Mouse (Mus musculus) neutrophil, adult 83 days (primary cell): ENCODE measurements around the gene Mob3b. TPM values are rescaled to one million over a fixed set of nuclear protein-coding genes. Genes with fewer than 3 reads are reported as not detected.

ENCODE experiments used
- total RNA-seq, 2 experiments: library from RNA; stranded (reverse); gene quantifications; one replicate each; pipeline ENCODE4 v1.2.4; 2023

Gene Mob3b
- total RNA-seq: 10 to 100 TPM; 17.2 to 19.5 TPM

DNA sequence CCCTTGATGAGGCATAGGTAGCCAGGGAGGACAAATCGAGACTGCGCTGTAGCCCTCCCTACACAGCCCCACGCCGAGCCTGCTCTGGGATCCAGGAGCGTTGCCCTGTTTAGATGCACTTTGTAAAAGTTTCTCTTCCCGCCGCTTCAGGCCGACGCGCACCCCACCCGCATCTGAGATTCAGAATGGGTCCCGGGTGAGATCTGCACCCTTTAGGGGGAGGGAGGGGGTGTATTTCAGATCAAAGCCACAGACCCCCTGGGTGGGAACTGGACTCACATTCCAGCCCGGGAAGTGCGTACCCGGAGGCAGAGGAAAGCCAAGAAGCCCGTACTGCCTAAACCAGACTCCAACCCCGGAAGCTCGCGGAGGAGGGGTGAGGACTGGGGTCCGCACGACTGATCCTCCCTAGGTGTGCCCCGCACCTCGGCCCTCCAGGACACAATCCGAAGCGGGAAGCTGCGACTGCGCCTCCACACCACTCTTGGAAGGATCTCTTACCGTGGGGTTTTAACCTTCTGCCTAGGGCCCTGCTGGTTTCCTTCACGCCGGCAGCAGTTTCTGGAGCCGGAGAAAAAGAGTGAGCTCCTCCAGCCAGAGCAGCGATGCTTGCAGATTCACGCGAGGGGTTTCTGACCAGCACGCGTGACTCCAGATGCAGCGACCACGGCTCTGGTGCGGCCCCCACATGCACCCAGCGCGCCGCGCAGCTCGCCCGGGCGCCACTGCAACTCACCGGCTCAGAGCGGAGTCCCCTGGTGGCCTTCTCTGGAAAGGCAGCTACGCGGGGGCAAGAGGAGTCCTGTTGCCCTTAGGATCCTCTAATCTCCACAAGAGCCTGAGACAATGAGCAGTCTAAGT is at the start of gene Mob3b:
Gene Mob3b, minus strand, starts transcription at position 734 of the 861 bp plus-strand sequence.

DNA sequence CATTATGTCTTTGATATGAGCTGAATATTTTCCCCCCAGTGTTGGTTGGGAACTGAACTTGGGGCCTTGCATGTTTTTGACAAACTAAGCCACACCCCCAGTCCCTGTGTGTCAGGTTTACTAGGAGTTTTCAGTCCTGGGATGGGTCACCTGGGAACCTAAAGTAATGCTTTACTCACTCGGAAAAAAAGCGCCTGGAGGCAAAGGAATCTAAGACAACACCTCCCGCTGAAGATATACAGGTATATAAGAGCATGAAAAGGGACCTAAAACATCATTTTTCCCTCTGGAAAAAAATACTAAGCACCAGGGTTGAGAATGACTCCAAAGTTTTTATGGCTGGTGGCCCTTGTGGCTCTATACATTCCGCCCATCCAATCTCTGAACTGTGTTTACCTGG is 5.5 kb downstream of the Mob3b start, which contains the start of gene Ifnk:
Gene Ifnk, plus strand, starts transcription at position 301 of the 400 bp plus-strand sequence.

Other genes starting within 250 kb of the Mob3b start
- not detected for gene Ifnk, start 5.4 kb downstream of the Mob3b start, total RNA-seq
- 10 to 100 TPM; 12.5 to 14.7 TPM for gene C9orf72, start 68.7 kb upstream of the Mob3b start, total RNA-seq